ENCODE assay signal across 15 mouse cellular contexts in the genomic region with DNA sequence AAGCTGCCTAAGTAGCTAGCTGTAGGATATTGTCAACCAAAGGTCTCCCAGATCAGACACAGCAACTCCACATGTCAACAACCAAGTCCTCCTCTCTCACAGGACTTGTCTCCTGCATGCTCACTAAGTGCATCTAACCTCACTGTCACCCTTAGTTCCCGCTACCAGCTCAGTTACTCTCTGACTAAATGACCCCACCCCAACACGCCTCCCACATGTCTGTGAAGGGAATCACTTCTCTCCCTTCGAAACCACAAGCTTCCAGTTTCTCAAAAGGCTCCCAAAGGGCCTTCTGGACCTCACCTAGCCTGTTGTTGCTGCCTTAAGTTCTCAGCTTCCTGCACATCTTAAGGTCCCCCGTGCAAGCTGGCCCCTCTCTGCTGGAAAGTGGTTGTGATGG. TPM values are rescaled to one million over a fixed set of nuclear protein-coding genes. Genes with fewer than 3 reads are reported as not detected.
DNase-seq lines count a peak whose midpoint lies in the region; ATAC-seq and TF ChIP-seq lines count a peak whose summit lies in the region.
"Had no signal": no experiment of that assay in that cellular context is flagged by ENCODE, and none has a peak within 500 bp of the region (broad histone marks: within the 10 kb centered on the region; RNA-seq: fewer than 3 reads in every experiment).

No protein-coding gene starts in this region.

- no peak for TF ChIP-seq EP300 in lung, postnatal 0 days (IDR thresholded peaks at IDR 0.05)
- no peak for TF ChIP-seq EP300 in liver, embryonic 14.5 days (IDR thresholded peaks at IDR 0.05; ENCODE audit: low read depth)

- H3K36me3 ChIP-seq in lung, postnatal 0 days (ENCODE audit: insufficient read depth, low read length), result no peaks in the 10 kb centered on the region
- H3K36me3 ChIP-seq in liver, embryonic 14.5 days (replicated peaks; ENCODE audit: control insufficient read depth, insufficient read depth, low read depth), result no peaks in the 10 kb centered on the region
- no peaks in the 10 kb centered on the region for H3K36me3 ChIP-seq in small intestine, adult 2 months (ENCODE audit: control insufficient read depth, insufficient read depth, low read length)
- H3K36me3 ChIP-seq: embryonic facial prominence, embryonic 15.5 days; midbrain, embryonic 15.5 days had no signal

- no peak for TF ChIP-seq POLR2A in small intestine, adult 2 months (IDR thresholded peaks at IDR 0.05; ENCODE audit: low read depth, low read length)

- no peak overlapping the region for H3K9ac ChIP-seq in lung, postnatal 0 days (replicated peaks; ENCODE audit: low read depth)
- H3K9ac ChIP-seq in liver, embryonic 14.5 days (replicated peaks), result peak overlapping the region; percentile 79
- H3K9ac ChIP-seq: embryonic facial prominence, embryonic 15.5 days; lung, embryonic 14.5 days; midbrain, embryonic 15.5 days had no signal

- TF ChIP-seq CTCF in lung, postnatal 0 days (IDR thresholded peaks at IDR 0.05), result no peak
- TF ChIP-seq CTCF in liver, embryonic 14.5 days (IDR thresholded peaks at IDR 0.05; ENCODE audit: low read depth), result no peak
- no peak for TF ChIP-seq CTCF in small intestine, adult 2 months (IDR thresholded peaks at IDR 0.05; ENCODE audit: extremely low read depth, insufficient read length, insufficient replicate concordance, low read depth, low read length)
- no peak for TF ChIP-seq CTCF in layer of hippocampus, adult 2 months (conservative IDR thresholded peaks at IDR 0.05)

- WGBS in lung, postnatal 0 days, result 86% methylated on average over 4 of the region's 4 CpGs
- whole genome bisulfite sequencing in liver, embryonic 14.5 days (ENCODE audit: insufficient replicate concordance), result 27% methylated on average over 4 of the region's 4 CpGs
- whole genome bisulfite sequencing in small intestine, adult 2 months, result 71% methylated on average over 4 of the region's 4 CpGs

- no peaks in the 10 kb centered on the region for H3K4me1 ChIP-seq in lung, postnatal 0 days (ENCODE audit: insufficient read depth, low read depth, low read length)
- H3K4me1 ChIP-seq in liver, embryonic 14.5 days (replicated peaks; ENCODE audit: control insufficient read depth in 2 of 2, insufficient read depth in 2 of 2, low read length in 1 of 2), result peaks cover 64 to 66% of the 10 kb centered on the region in 2 experiments
- H3K4me1 ChIP-seq in small intestine, adult 2 months (ENCODE audit: control insufficient read depth, insufficient read depth, insufficient read length, low read length), result peaks cover 26% of the 10 kb centered on the region; the same call in 1 of the 2 replicates
- H3K4me1 ChIP-seq: embryonic facial prominence, embryonic 15.5 days; midbrain, embryonic 15.5 days had no signal

- no peak for ATAC-seq in lung, postnatal 0 days
- ATAC-seq in erythroid progenitor cell, adult 5-6 weeks (replicated peaks; ENCODE audit: low FRiP score, poor library complexity, severe bottlenecking), result peak; percentile 25
- peak; percentile 16; the same call in 1 of the 2 replicates for ATAC-seq in liver, embryonic 14.5 days (ENCODE audit: insufficient read depth)
- no peak for ATAC-seq in megakaryocyte-erythroid progenitor cell, adult 5-6 weeks (replicated peaks; ENCODE audit: low FRiP score, low TSS enrichment, poor library complexity, severe bottlenecking)
- ATAC-seq: midbrain, embryonic 15.5 days had no signal

- no peak overlapping the region; the same call in 1 of the 2 replicates for H3K4me2 ChIP-seq in lung, postnatal 0 days (replicated peaks; ENCODE audit: low read depth, low read length)
- H3K4me2 ChIP-seq in liver, embryonic 14.5 days (ENCODE audit: low read depth), result peak overlapping the region; percentile 92
- H3K4me2 ChIP-seq: embryonic facial prominence, embryonic 15.5 days; lung, embryonic 14.5 days; midbrain, embryonic 15.5 days had no signal

- H3K9me3 ChIP-seq in lung, postnatal 0 days (ENCODE audit: low read length), result no peaks in the 10 kb centered on the region
- no peaks in the 10 kb centered on the region for H3K9me3 ChIP-seq in liver, embryonic 14.5 days (ENCODE audit: control insufficient read depth, low read length)
- H3K9me3 ChIP-seq: embryonic facial prominence, embryonic 15.5 days; midbrain, embryonic 15.5 days had no signal

- H3K27ac ChIP-seq in lung, postnatal 0 days (ENCODE audit: low read length), result no peak overlapping the region
- H3K27ac ChIP-seq in liver, embryonic 14.5 days, result peak overlapping the region; percentile 97
- peak overlapping the region; percentile 89 for H3K27ac ChIP-seq in small intestine, adult 2 months (ENCODE audit: insufficient read depth, low read depth, low read length)
- no peak overlapping the region for H3K27ac ChIP-seq in layer of hippocampus, adult 2 months
- H3K27ac ChIP-seq: embryonic facial prominence, embryonic 15.5 days; midbrain, embryonic 15.5 days had no signal

- H3K4me3 ChIP-seq in lung, postnatal 0 days (ENCODE audit: low read depth, low read length), result no peak overlapping the region
- peak overlapping the region; percentile 11 to 42; a peak in 3 of 4 replicates for H3K4me3 ChIP-seq in liver, embryonic 14.5 days (ENCODE audit: insufficient read depth in 1 of 2, low read depth in 2 of 2, low read length in 2 of 2)
- no peak overlapping the region for H3K4me3 ChIP-seq in small intestine, adult 2 months (ENCODE audit: low read depth, low read length)
- no peak overlapping the region for H3K4me3 ChIP-seq in layer of hippocampus, adult 2 months
- H3K4me3 ChIP-seq: embryonic facial prominence, embryonic 15.5 days; midbrain, embryonic 15.5 days had no signal

- H3K27me3 ChIP-seq in lung, postnatal 0 days (replicated peaks; ENCODE audit: insufficient read depth, low read length), result no peaks in the 10 kb centered on the region
- H3K27me3 ChIP-seq in liver, embryonic 14.5 days (ENCODE audit: control insufficient read depth, insufficient read depth, low read length), result no peaks in the 10 kb centered on the region
- no peaks in the 10 kb centered on the region for H3K27me3 ChIP-seq in small intestine, adult 2 months (ENCODE audit: control insufficient read depth, insufficient read depth, low read length)
- H3K27me3 ChIP-seq: embryonic facial prominence, embryonic 15.5 days; midbrain, embryonic 15.5 days had no signal

- peak; percentile 43 for DNase-seq in lung, postnatal 0 days (ENCODE audit: low spot score)
- DNase-seq in lung, postnatal 14 days, result no peak
- no peak for DNase-seq in liver, embryonic 14.5 days (ENCODE audit: low read depth in 3 of 3, low spot score in 3 of 3)
- DNase-seq in retina, embryonic 14.5 days (ENCODE audit: low spot score), result no peak
- DNase-seq in layer of hippocampus, adult 2 months (ENCODE audit: low spot score in 2 of 2), result no peak
- DNase-seq: adrenal gland, adult 2 months; cerebellum, postnatal 10 days; kidney, adult 18-20 months; lung, embryonic 14.5 days; thymus, postnatal 14 days had no signal

RNA-seq across cellular contexts. Expression of gene Hipk2, which starts 25.2 kb away (rescaled TPM):
- polyA plus RNA-seq in lung, postnatal 0 days (2015; fragmentation: Nextera tagmentation; extraction: Ambion mirVana), result 18.4 and 23.0 TPM in 2 replicates
- 274 and 280 TPM in 2 replicates for total RNA-seq in erythroid progenitor cell, adult 5-6 weeks (2015; ENCODE audit: low replicate concordance)
- 160 and 174 TPM in 2 replicates for total RNA-seq in erythroid progenitor cell, adult 5-6 weeks (2017; ENCODE audit: low replicate concordance)
- polyA plus RNA-seq in liver, embryonic 14.5 days (2012; rRNA removed), result 10.7 and 12.3 TPM in 2 replicates
- 13.0 and 15.5 TPM in 2 replicates for polyA plus RNA-seq in liver, embryonic 14.5 days (2014; fragmentation: Nextera tagmentation; extraction: Ambion mirVana)
- 28.7 and 74.7 TPM in 2 replicates for polyA plus RNA-seq in small intestine, adult 2 months (2012; rRNA removed)
- total RNA-seq in megakaryocyte-erythroid progenitor cell, adult 5-6 weeks (2014; fragmentation: Nextera tagmentation), result 24.3 and 27.9 TPM in 2 replicates
- total RNA-seq in megakaryocyte-erythroid progenitor cell, adult 5-6 weeks (2017), result 5.1 and 9.2 TPM in 2 replicates
- total RNA-seq in layer of hippocampus, adult 2 months (2021), result 10 to 100 TPM; 55.9 to 59.9 TPM

RNA-seq across cellular contexts. Expression of gene Tbxas1, which starts 25.9 kb away (rescaled TPM):
- polyA plus RNA-seq in lung, postnatal 0 days (2015; fragmentation: Nextera tagmentation; extraction: Ambion mirVana), result 5.3 and 5.5 TPM in 2 replicates
- total RNA-seq in erythroid progenitor cell, adult 5-6 weeks (2015; ENCODE audit: low replicate concordance), result 18.7 and 18.9 TPM in 2 replicates
- 18.6 and 48.0 TPM in 2 replicates for total RNA-seq in erythroid progenitor cell, adult 5-6 weeks (2017; ENCODE audit: low replicate concordance)
- polyA plus RNA-seq in liver, embryonic 14.5 days (2012; rRNA removed), result 4.5 and 5.1 TPM in 2 replicates
- 6.3 and 8.4 TPM in 2 replicates for polyA plus RNA-seq in liver, embryonic 14.5 days (2014; fragmentation: Nextera tagmentation; extraction: Ambion mirVana)
- polyA plus RNA-seq in small intestine, adult 2 months (2012; rRNA removed), result 1.7 and 1.8 TPM in 2 replicates
- total RNA-seq in megakaryocyte-erythroid progenitor cell, adult 5-6 weeks (2014; fragmentation: Nextera tagmentation), result 1.6 and 6.4 TPM in 2 replicates
- total RNA-seq in megakaryocyte-erythroid progenitor cell, adult 5-6 weeks (2017), result 2.5 and 8.8 TPM in 2 replicates
- total RNA-seq in layer of hippocampus, adult 2 months (2021), result 1 to 10 TPM; 2.8 TPM

Comparison
In these comparisons a context has a peak if more than half of its experiments do, and no peak if none do; other contexts are left out.
1. ATAC-seq: peak in erythroid progenitor cell, adult 5-6 weeks (single experiment) and liver, embryonic 14.5 days (single experiment); none in lung, postnatal 0 days (single experiment) and megakaryocyte-erythroid progenitor cell, adult 5-6 weeks (single experiment).
2. H3K27ac ChIP-seq: peak in liver, embryonic 14.5 days (single experiment) and small intestine, adult 2 months (single experiment); none in lung, postnatal 0 days (single experiment) and layer of hippocampus, adult 2 months (single experiment).
3. H3K4me3 ChIP-seq: peak in liver, embryonic 14.5 days (2 of 2); none in lung, postnatal 0 days (single experiment), small intestine, adult 2 months (single experiment) and layer of hippocampus, adult 2 months (single experiment).